Mouse (Mus musculus) kidney, adult 18-20 months (tissue): ENCODE data around the gene Chrm2.

Experiments used
- DNase-seq: peaks from one replicate; pipeline ENCODE4 v3.0.0; 2021

Gene Chrm2

DNA sequence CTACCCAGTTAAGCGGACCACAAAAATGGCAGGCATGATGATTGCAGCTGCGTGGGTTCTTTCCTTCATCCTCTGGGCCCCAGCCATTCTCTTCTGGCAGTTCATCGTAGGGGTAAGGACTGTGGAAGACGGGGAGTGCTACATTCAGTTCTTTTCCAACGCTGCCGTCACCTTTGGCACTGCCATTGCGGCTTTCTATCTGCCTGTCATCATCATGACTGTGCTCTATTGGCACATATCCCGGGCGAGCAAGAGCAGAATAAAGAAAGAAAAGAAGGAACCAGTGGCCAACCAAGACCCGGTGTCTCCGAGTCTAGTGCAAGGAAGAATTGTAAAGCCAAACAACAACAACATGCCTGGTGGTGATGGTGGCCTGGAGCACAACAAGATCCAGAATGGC, 135.7 kb downstream of the Chrm2 start:
- no peak for DNase-seq

- no peak for DNase-seq
Observed at GRCm38 (mm10) chr6:36528509-36528908, 140.6 kb downstream of the Chrm2 start.

- no peak for DNase-seq
Observed at GRCm38 (mm10) chr6:36541247-36541646, 153.4 kb downstream of the Chrm2 start.

- no peak for DNase-seq
Observed at GRCm38 (mm10) chr6:36566886-36567285, 179.0 kb downstream of the Chrm2 start.
